Mouse (Mus musculus) brown adipose tissue, adult 24 weeks (tissue): ENCODE data around the gene Porcn. TPM values are rescaled to one million over a fixed set of nuclear protein-coding genes. Genes with fewer than 3 reads are reported as not detected.

Experiments used
- H3K27ac ChIP-seq: fragments of 200-500 bp; replicated peaks from 2 replicates; pipeline ENCODE4 v1.5.1; 2012; ENCODE audit warnings: low read depth, mild to moderate bottlenecking, low read length
- H3K4me1 ChIP-seq: fragments of 200-500 bp; 2 replicates; pipeline ENCODE4 v1.6.1; 2012; ENCODE audit warnings: low read length, mixed read lengths; ENCODE audit not compliant: control insufficient read depth, insufficient read depth, insufficient read length
- H3K4me3 ChIP-seq: fragments of 200-500 bp; 2 replicates; pipeline ENCODE4 v1.5.1; 2012; ENCODE audit warnings: low read depth, mild to moderate bottlenecking, low read length, moderate library complexity; ENCODE audit not compliant: insufficient read depth
- polyA plus RNA-seq: library from polyadenylated mRNA; stranded (reverse); fragments of >200 nt; gene quantifications from 2 replicates; pipeline ENCODE4 v1.2.4, GENCODE M21; 2012; ENCODE audit not compliant: missing spikeins, insufficient read depth, insufficient read length

Gene Porcn
- polyA plus RNA-seq, 1 experiment, result 7.3 TPM

- no peaks in the 10 kb centered on the region for H3K4me1 ChIP-seq
- H3K4me3 ChIP-seq, result no peak overlapping the region
- no peak overlapping the region for H3K27ac ChIP-seq
These were observed 13.3 kb upstream of the Porcn start for GRCm38 (mm10) chrX:8219651-8220050.

GRCm38 (mm10) chrX:8218114-8218513 is 11.8 kb upstream of the Porcn start:
- no peaks in the 10 kb centered on the region for H3K4me1 ChIP-seq
- H3K4me3 ChIP-seq, result no peak overlapping the region
- no peak overlapping the region for H3K27ac ChIP-seq

- Histone ChIP-seq H3K4me3 (no peak overlapping the region), H3K27ac (no peak overlapping the region), H3K4me1 (no peaks in the 10 kb centered on the region)
These were observed 11.1 kb upstream of the Porcn start for GRCm38 (mm10) chrX:8217383-8217782.

- H3K4me3 ChIP-seq, result no peak overlapping the region
These were observed 5.3 kb upstream of the Porcn start for GRCm38 (mm10) chrX:8211490-8212207.

GRCm38 (mm10) chrX:8209720-8210119 is 3.4 kb upstream of the Porcn start:
- Histone ChIP-seq H3K4me3 (no peak overlapping the region), H3K4me1 (0 out of 2 replicates have a peak, but pooled peaks cover 2% of the 10 kb centered on the region), H3K27ac (no peak overlapping the region)

More at GRCm38 (mm10) chrX:8211490-8212207, 5.3 kb upstream of the Porcn start:
- Histone ChIP-seq H3K27ac (no peak overlapping the region), H3K4me1 (no peaks in the 10 kb centered on the region)

- Histone ChIP-seq H3K27ac (no peak overlapping the region), H3K4me1 (0 out of 2 replicates have a peak, but pooled peaks cover 2% of the 10 kb centered on the region), H3K4me3 (no peak overlapping the region; the same call in 1 of the 2 replicates)
These were observed 899 bp upstream of the Porcn start for GRCm38 (mm10) chrX:8207224-8207623.

- no peak overlapping the region for H3K27ac ChIP-seq
- H3K4me3 ChIP-seq, result peak overlapping the region; percentile 95
- 0 out of 2 replicates have a peak, but pooled peaks cover 2% of the 10 kb centered on the region for H3K4me1 ChIP-seq
These were observed 421 bp upstream of the Porcn start for GRCm38 (mm10) chrX:8206694-8207197.

- Histone ChIP-seq H3K4me3 (peak overlapping the region; percentile 95), H3K4me1 (0 out of 2 replicates have a peak, but pooled peaks cover 2% of the 10 kb centered on the region), H3K27ac (no peak overlapping the region)
These were observed 774 bp downstream of the Porcn start for GRCm38 (mm10) chrX:8205551-8205950.

- Histone ChIP-seq H3K4me3 (no peak overlapping the region), H3K27ac (no peak overlapping the region)
These were observed 1.2 kb downstream of the Porcn start for GRCm38 (mm10) chrX:8205088-8205487.

GRCm38 (mm10) chrX:8204076-8204475 is 2.2 kb downstream of the Porcn start:
- Histone ChIP-seq H3K4me3 (no peak overlapping the region), H3K27ac (no peak overlapping the region), H3K4me1 (0 out of 2 replicates have a peak, but pooled peaks cover 2% of the 10 kb centered on the region)

More at GRCm38 (mm10) chrX:8205088-8205487, 1.2 kb downstream of the Porcn start:
- H3K4me1 ChIP-seq, result 0 out of 2 replicates have a peak, but pooled peaks cover 2% of the 10 kb centered on the region

- H3K4me1 ChIP-seq, result 0 out of 2 replicates have a peak, but pooled peaks cover 2% of the 10 kb centered on the region
- H3K27ac ChIP-seq, result no peak overlapping the region
- H3K4me3 ChIP-seq, result no peak overlapping the region
These were observed 3.2 kb downstream of the Porcn start for GRCm38 (mm10) chrX:8203105-8203504.

GRCm38 (mm10) chrX:8193419-8193723 is 13.0 kb downstream of the Porcn start, which contains the start of gene Ebp:
Gene Ebp (minus strand): TSS chrX:8193512.
- Histone ChIP-seq H3K4me1 (no peaks in the 10 kb centered on the region), H3K4me3 (peak within 1 kb of the TSS; percentile 89), H3K27ac (peak within 1 kb of the TSS; percentile 46; the same call in 1 of the 2 replicates)

GRCm38 (mm10) chrX:8192640-8193418 is 13.5 kb downstream of the Porcn start:
- Histone ChIP-seq H3K4me1 (no peaks in the 10 kb centered on the region), H3K4me3 (peak overlapping the region; percentile 89), H3K27ac (peak overlapping the region; percentile 46; the same call in 1 of the 2 replicates)

- no peak overlapping the region for H3K27ac ChIP-seq
- H3K4me3 ChIP-seq, result peak overlapping the region; percentile 89
- no peaks in the 10 kb centered on the region for H3K4me1 ChIP-seq
These were observed 14.1 kb downstream of the Porcn start for GRCm38 (mm10) chrX:8192126-8192639.
